In the genomic region with DNA sequence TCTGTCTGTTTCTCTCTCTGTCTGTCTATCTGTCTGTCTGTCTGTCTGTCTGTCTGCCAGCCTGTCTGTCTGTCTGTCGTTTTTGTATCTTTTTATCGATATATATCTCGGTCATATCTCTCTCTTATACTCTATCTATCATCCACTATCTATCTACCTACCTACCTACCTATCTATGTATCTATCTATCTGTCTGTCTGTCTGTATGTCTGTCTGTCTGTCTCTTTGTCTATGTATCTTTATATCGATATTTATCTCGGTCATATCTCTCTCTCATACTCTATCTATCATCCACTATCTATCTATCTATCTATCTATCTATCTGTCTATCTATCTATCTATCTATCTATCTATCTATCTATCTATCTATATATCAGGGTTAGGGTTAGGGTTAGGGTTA, we compare ENCODE assay signal across 14 mouse cellular contexts.
DNase-seq lines count a peak whose midpoint lies in the region; ATAC-seq and TF ChIP-seq lines count a peak whose summit lies in the region.
"Had no signal": no experiment of that assay in that cellular context is flagged by ENCODE, and none has a peak within 500 bp of the region (broad histone marks: within the 10 kb centered on the region; RNA-seq: fewer than 3 reads in every experiment).

No protein-coding gene starts in this region.

- no peaks in the 10 kb centered on the region for H3K27me3 ChIP-seq in heart, postnatal 0 days (ENCODE audit: control insufficient read depth, insufficient read depth, low read length)
- no peaks in the 10 kb centered on the region for H3K27me3 ChIP-seq in heart, embryonic 11.5 days (ENCODE audit: control insufficient read depth, insufficient read depth, low read length)
- H3K27me3 ChIP-seq: liver, embryonic 15.5 days had no signal

- H3K36me3 ChIP-seq in heart, postnatal 0 days (replicated peaks; ENCODE audit: control insufficient read depth, insufficient read depth, low read length) = no peaks in the 10 kb centered on the region
- H3K36me3 ChIP-seq in heart, embryonic 11.5 days (ENCODE audit: control insufficient read depth, insufficient read depth, low read length) = no peaks in the 10 kb centered on the region
- H3K36me3 ChIP-seq: liver, embryonic 15.5 days had no signal

- H3K9me3 ChIP-seq in heart, postnatal 0 days (replicated peaks; ENCODE audit: control insufficient read depth, low read length) = peaks cover 5% of the 10 kb centered on the region
- H3K9me3 ChIP-seq in heart, embryonic 11.5 days (replicated peaks; ENCODE audit: control insufficient read depth, low read length) = peaks cover 3% of the 10 kb centered on the region

- no peak for DNase-seq in cerebellum, adult 9-10 months
- no peak for DNase-seq in heart, postnatal 0 days (ENCODE audit: low spot score)
- no peak for DNase-seq in testis, postnatal 14 days (ENCODE audit: low spot score)
- no peak for DNase-seq in gastrocnemius, postnatal 10 days
- DNase-seq: cerebellum, adult 11-12 months; kidney, adult 11 months; kidney, postnatal 25 days; left cerebral cortex, postnatal 4 days had no signal

- H3K4me3 ChIP-seq in heart, postnatal 0 days (ENCODE audit: low read depth, low read length) = no peak overlapping the region
- H3K4me3 ChIP-seq in heart, embryonic 11.5 days (ENCODE audit: low read depth, low read length) = no peak overlapping the region
- H3K4me3 ChIP-seq: erythroblast, embryonic 14.5 days; liver, embryonic 15.5 days had no signal

- H3K9ac ChIP-seq in heart, postnatal 0 days (replicated peaks; ENCODE audit: low read depth, low read length) = no peak overlapping the region
- H3K9ac ChIP-seq in heart, embryonic 11.5 days (ENCODE audit: low read depth, low read length) = no peak overlapping the region
- H3K9ac ChIP-seq: liver, embryonic 15.5 days had no signal

- H3K27ac ChIP-seq in heart, postnatal 0 days (ENCODE audit: low read depth) = no peak overlapping the region
- H3K27ac ChIP-seq in heart, embryonic 11.5 days (ENCODE audit: low read depth, low read length) = no peak overlapping the region
- H3K27ac ChIP-seq: liver, embryonic 15.5 days had no signal

- H3K4me2 ChIP-seq in heart, postnatal 0 days (ENCODE audit: low read depth, low read length) = no peak overlapping the region
- no peak overlapping the region for H3K4me2 ChIP-seq in heart, embryonic 11.5 days
- H3K4me2 ChIP-seq: liver, embryonic 15.5 days had no signal

- TF ChIP-seq CTCF in heart, postnatal 0 days (IDR thresholded peaks at IDR 0.05; ENCODE audit: low read depth) = no peak

- H3K4me1 ChIP-seq in heart, postnatal 0 days (ENCODE audit: control insufficient read depth, insufficient read depth) = no peaks in the 10 kb centered on the region
- H3K4me1 ChIP-seq in heart, embryonic 11.5 days (ENCODE audit: control insufficient read depth, insufficient read depth, low read length) = no peaks in the 10 kb centered on the region
- H3K4me1 ChIP-seq: liver, embryonic 15.5 days had no signal

- no peak for TF ChIP-seq EP300 in heart, postnatal 0 days (IDR thresholded peaks at IDR 0.05; ENCODE audit: low read depth)

- WGBS in heart, postnatal 0 days = 100% methylated on average over 2 of the region's 5 CpGs
- WGBS in heart, embryonic 11.5 days (ENCODE audit: insufficient replicate concordance) = 95% methylated on average over 2 of the region's 5 CpGs

- peak; percentile 75 for ATAC-seq in cerebellum, adult (ENCODE audit: insufficient number of reproducible peaks, low FRiP score, low TSS enrichment)
- ATAC-seq in heart, postnatal 0 days (ENCODE audit: insufficient read depth, low read depth) = peak; percentile 25; the same call in 1 of the 2 replicates
- ATAC-seq in heart, embryonic 11.5 days (replicated peaks; ENCODE audit: insufficient number of reproducible peaks, low FRiP score, low TSS enrichment) = no peak; the same call in 1 of the 2 replicates
- ATAC-seq in CD4-positive, CD25-positive, alpha-beta regulatory T cell, adult 4 months = peak; percentile 22
- ATAC-seq in megakaryocyte, adult 5-6 weeks (ENCODE audit: poor library complexity, severe bottlenecking) = peak; percentile 51
